Mouse (Mus musculus) heart, adult 2 months (tissue): ENCODE data around the gene Uxs1.

ENCODE experiments used
- CTCF ChIP-seq: fragments of 200-600 bp; IDR thresholded peaks from 2 replicates; pipeline ENCODE4 v1.8.1; 2022; ENCODE audit warnings: antibody characterized with exemption, mild to moderate bottlenecking, moderate library complexity
- EP300 ChIP-seq: fragments of 200-500 bp; IDR thresholded peaks from 2 replicates; pipeline ENCODE4 v1.6.1; 2011; ENCODE audit warnings: low read depth, low read length, control low read depth; ENCODE audit not compliant: insufficient read depth
- POLR2A ChIP-seq: fragments of 200-500 bp; IDR thresholded peaks from 2 replicates; pipeline ENCODE4 v1.6.1; 2011; ENCODE audit warnings: mild to moderate bottlenecking, low read depth, low read length, control low read depth; ENCODE audit not compliant: insufficient read depth

- TF ChIP-seq CTCF (no peak), POLR2A (no peak), EP300 (no peak)
Observed at GRCm38 (mm10) chr1:43843398-43843797, 15.8 kb upstream of the Uxs1 start.
